Mouse (Mus musculus) embryonic facial prominence, embryonic 13.5 days (tissue): ENCODE measurements around the gene Lgi1. TPM values are rescaled to one million over a fixed set of nuclear protein-coding genes. Genes with fewer than 3 reads are reported as not detected.

Source experiments
- ATAC-seq: fragments of 200-750 bp; cut with Nextera tagmentation; 2 replicates; pipeline ENCODE4 v1.8.0; 2017; ENCODE audit warnings: low read depth; ENCODE audit not compliant: insufficient number of reproducible peaks, insufficient read depth, low FRiP score, low TSS enrichment
- H3K27ac ChIP-seq: fragments of 300-500 bp; sonication (generic); 2 replicates; pipeline ENCODE4 v1.5.1; 2015; ENCODE audit warnings: moderate library complexity, mild to moderate bottlenecking, inconsistent platforms
- H3K27me3 ChIP-seq: fragments of 300-500 bp; sonication (generic); 2 replicates; pipeline ENCODE4 v1.6.1; 2015; ENCODE audit warnings: mild to moderate bottlenecking, inconsistent platforms
- H3K36me3 ChIP-seq: fragments of 300-500 bp; sonication (generic); 2 replicates; pipeline ENCODE4 v1.6.1; 2015; ENCODE audit warnings: mild to moderate bottlenecking, inconsistent platforms
- H3K4me1 ChIP-seq: fragments of 300-500 bp; sonication (generic); 2 replicates; pipeline ENCODE4 v1.6.1; 2015; ENCODE audit warnings: inconsistent platforms
- H3K4me2 ChIP-seq: fragments of 300-500 bp; sonication (generic); 2 replicates; pipeline ENCODE4 v1.6.1; 2015; ENCODE audit warnings: moderate library complexity, mild to moderate bottlenecking, inconsistent platforms
- H3K4me3 ChIP-seq: fragments of 300-500 bp; sonication (generic); 2 replicates; pipeline ENCODE4 v1.5.1; 2015; ENCODE audit warnings: mild to moderate bottlenecking, inconsistent platforms
- H3K9ac ChIP-seq: fragments of 300-500 bp; sonication (generic); 2 replicates; pipeline ENCODE4 v1.6.1; 2015; ENCODE audit warnings: mild to moderate bottlenecking, inconsistent platforms
- H3K9me3 ChIP-seq: fragments of 300-500 bp; sonication (generic); 2 replicates; pipeline ENCODE4 v1.6.1; 2016; ENCODE audit warnings: inconsistent platforms
- WGBS: fragments of 180-500 bp; shearing (Covaris S2); methylation state at CpG from one replicate; pipeline ENCODE4 v1.1.7; 2015; ENCODE audit warnings: mixed read lengths; 5-methylcytosine and 5-hydroxymethylcytosine counted together
- polyA plus RNA-seq: library from polyadenylated mRNA; unstranded; fragments of >200 nt; fragmentation: Nextera tagmentation; extraction: Ambion mirVana; gene quantifications from 2 replicates; pipeline ENCODE4 v1.2.1, GENCODE M21; 2015

The Lgi1 gene
- polyA plus RNA-seq, 1 experiment from 2014 or later, result 0.77 TPM

DNA sequence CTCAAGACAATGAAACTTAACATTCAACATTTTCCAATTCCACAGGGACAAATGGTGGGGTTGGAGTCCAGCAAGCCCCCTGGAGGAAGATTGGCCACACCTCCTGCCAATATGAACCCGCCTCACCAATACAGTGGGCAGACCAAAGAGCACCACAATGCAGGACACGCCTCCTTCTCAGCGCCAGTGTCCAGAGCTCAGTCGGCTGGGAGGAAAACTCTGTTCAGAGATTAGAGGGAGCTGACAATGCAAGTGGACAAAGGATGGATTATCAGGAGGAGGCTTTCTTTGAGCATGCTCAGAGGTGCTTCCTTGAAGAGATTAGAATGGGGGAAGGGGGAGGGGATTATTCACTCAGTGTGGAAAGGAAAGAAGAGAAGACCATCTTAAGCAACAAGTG lies 62.7 kb downstream of the Lgi1 start:
- no peak for ATAC-seq
- Histone ChIP-seq H3K4me1 (no peaks in the 10 kb centered on the region), H3K4me2 (no peak overlapping the region), H3K9me3 (no peaks in the 10 kb centered on the region), H3K9ac (no peak overlapping the region), H3K36me3 (no peaks in the 10 kb centered on the region), H3K27ac (no peak overlapping the region), H3K4me3 (no peak overlapping the region), H3K27me3 (no peaks in the 10 kb centered on the region)
- 62% methylated on average over 4 of the region's 4 CpGs for WGBS

DNA sequence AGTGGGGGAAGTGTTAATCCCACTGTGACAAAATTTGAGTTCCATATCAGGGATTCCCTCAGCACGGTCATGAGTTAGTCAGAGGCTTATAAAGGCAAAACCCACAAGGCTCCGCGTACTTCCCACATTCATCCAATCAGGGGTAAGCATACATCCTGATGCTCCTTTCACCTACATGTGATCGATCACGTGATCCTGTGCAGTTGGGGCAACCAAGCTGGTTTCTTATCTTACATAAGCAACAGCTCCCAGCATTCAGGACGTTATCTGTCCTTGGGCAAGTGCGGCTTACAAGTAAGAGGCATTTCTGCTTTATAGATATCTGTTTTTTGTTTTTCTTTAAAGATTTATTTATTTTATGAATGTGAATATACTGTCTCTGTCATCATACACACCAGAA lies 63.7 kb downstream of the Lgi1 start:
- H3K9ac ChIP-seq, result no peak overlapping the region
- H3K9me3 ChIP-seq, result no peaks in the 10 kb centered on the region
- no peaks in the 10 kb centered on the region for H3K27me3 ChIP-seq
- WGBS, result 92% methylated on average over 7 of the region's 7 CpGs
- no peak overlapping the region for H3K4me3 ChIP-seq
- H3K27ac ChIP-seq, result no peak overlapping the region
- H3K4me1 ChIP-seq, result no peaks in the 10 kb centered on the region
- ATAC-seq, result no peak
- H3K36me3 ChIP-seq, result no peaks in the 10 kb centered on the region
- H3K4me2 ChIP-seq, result no peak overlapping the region

DNA sequence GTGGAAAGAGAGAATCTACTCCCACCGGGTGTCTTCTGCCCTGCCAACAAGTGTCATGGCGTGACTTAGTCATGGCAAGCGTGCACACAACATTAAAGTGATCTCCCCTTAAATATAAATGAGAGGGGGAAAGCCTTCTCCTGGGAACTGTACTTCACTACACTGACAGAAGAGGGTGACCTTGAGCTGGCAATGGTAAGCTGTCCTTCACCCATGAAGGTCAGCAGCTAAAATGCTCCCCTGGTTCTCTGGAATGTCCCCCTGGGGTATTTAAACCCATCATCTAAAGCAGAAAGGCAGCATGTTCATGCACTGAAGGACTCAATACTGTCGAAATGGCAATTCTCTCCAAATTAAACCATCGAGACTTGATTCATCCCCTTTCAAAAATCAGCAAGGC lies 64.9 kb downstream of the Lgi1 start:
- Histone ChIP-seq H3K9ac (no peak overlapping the region), H3K27ac (no peak overlapping the region), H3K4me3 (no peak overlapping the region), H3K4me1 (no peaks in the 10 kb centered on the region), H3K4me2 (no peak overlapping the region), H3K36me3 (no peaks in the 10 kb centered on the region), H3K9me3 (no peaks in the 10 kb centered on the region), H3K27me3 (no peaks in the 10 kb centered on the region)
- WGBS, result 85% methylated on average over 5 of the region's 5 CpGs
- ATAC-seq, result no peak

DNA sequence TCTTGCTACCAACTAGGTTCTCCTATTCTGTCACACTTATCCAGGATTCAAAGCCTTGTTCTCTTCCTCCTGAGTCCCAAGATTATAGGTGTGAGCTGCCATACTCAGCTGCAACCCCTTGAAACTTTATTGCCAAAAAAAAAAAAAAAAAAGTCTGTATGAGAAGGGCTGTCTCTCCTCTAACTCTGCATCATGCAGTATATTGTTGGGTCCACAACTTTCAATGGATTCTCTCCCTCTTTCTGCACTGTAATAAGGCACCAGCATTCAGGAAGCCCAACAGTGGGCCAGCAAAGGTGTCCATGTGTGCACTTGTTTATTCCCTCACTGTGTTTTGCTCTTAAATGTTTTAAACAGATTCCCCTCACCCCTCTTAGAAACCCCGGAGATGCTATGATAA lies 66.7 kb downstream of the Lgi1 start:
- no peaks in the 10 kb centered on the region for H3K36me3 ChIP-seq
- no peaks in the 10 kb centered on the region for H3K9me3 ChIP-seq
- H3K4me1 ChIP-seq, result no peaks in the 10 kb centered on the region
- no peak overlapping the region for H3K4me3 ChIP-seq
- no peak overlapping the region for H3K27ac ChIP-seq
- no peak overlapping the region for H3K4me2 ChIP-seq
- no peaks in the 10 kb centered on the region for H3K27me3 ChIP-seq
- ATAC-seq, result no peak
- H3K9ac ChIP-seq, result no peak overlapping the region
- WGBS, result 82% methylated on average over 1 of the region's 1 CpGs

DNA sequence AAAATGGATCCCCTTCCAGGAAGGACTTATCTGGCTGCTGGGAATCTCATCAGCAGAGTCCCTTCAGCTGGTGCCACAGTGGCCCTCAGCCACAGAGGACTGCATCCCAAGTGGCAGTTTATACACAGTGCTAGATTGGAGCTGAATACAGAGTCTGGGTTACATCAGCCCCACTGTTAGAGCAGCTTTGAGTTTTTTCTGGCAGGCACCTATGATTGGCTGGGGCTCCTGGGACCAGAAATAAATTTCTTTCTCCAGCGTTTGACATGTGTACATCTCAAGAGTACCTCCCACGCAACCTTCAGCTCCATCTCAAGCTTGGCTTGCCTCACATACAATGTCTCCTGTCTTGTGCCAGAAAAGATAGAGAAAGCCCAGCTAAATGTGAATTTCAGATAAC lies 67.9 kb downstream of the Lgi1 start:
- WGBS, result 75% methylated on average over 2 of the region's 2 CpGs

DNA sequence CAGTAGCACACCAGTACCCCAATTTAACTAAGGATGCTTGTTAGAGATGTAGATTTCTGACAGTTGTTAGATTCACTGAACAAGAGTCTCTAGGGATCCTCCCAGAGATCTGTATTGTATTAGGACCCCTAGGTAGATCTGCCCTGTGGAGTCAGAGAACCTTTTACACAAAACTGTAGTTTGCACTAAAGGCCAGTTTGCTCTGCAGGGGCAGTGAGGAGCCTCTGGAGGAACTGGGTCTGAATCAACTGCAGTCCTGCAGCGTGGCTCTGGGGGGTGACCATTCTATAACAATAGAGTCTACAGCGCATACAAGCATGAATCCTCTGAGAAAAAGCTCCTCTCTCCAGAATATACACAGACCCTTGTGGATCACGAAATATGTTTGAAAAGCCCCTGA lies 68.5 kb downstream of the Lgi1 start:
- Histone ChIP-seq H3K4me3 (no peak overlapping the region), H3K27me3 (no peaks in the 10 kb centered on the region), H3K4me2 (no peak overlapping the region), H3K27ac (no peak overlapping the region), H3K9me3 (no peaks in the 10 kb centered on the region), H3K9ac (no peak overlapping the region), H3K36me3 (no peaks in the 10 kb centered on the region), H3K4me1 (no peaks in the 10 kb centered on the region)
- WGBS, result 57% methylated on average over 3 of the region's 3 CpGs
- ATAC-seq, result no peak

More for the DNA sequence above, 67.9 kb downstream of the Lgi1 start:
- Histone ChIP-seq H3K9me3 (no peaks in the 10 kb centered on the region), H3K4me3 (no peak overlapping the region), H3K36me3 (no peaks in the 10 kb centered on the region), H3K4me2 (no peak overlapping the region), H3K9ac (no peak overlapping the region), H3K27ac (no peak overlapping the region), H3K27me3 (no peaks in the 10 kb centered on the region), H3K4me1 (no peaks in the 10 kb centered on the region)
- no peak for ATAC-seq

DNA sequence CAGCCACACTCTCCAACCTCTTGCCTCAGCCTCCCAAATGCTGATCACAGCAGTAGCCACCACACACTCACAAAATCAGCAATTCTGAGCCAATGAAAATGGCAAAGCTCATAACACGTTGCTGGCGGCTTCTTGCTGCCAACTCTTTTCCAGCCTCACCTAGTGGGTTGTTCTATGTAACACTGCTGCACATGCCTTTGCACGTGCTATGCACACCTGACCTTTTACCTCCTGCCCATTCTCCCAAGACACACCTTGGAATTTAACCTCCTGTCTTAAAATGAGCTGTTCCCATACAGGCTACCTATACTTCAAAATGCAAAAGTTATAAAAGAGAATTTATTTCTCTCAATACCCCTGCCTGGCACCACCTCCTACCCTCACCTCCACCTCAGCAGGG lies 72.2 kb downstream of the Lgi1 start:
- Histone ChIP-seq H3K4me2 (no peak overlapping the region), H3K36me3 (no peaks in the 10 kb centered on the region), H3K27ac (no peak overlapping the region), H3K9ac (no peak overlapping the region), H3K4me3 (no peak overlapping the region), H3K4me1 (no peaks in the 10 kb centered on the region), H3K9me3 (no peaks in the 10 kb centered on the region), H3K27me3 (no peaks in the 10 kb centered on the region)
- WGBS, result 82% methylated on average over 3 of the region's 3 CpGs
- ATAC-seq, result no peak

DNA sequence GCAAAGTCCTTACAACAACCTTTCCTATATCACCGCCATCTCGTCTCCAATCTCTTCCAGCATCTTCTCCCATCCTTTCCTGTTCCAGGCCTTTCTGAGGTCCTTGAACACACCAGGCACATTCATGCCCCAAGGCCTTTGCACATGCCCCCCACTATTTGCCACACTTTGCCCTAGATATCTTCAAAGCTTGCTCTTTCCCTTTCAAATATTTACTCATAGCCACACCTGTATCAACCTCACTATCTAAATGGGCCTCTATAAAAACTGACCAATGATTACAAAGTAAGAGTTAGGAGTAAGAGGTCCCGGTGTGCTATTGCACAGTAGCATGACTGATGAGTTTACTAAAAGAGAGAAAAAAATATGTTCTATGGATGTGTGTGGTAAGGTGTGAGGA lies 73.0 kb downstream of the Lgi1 start:
- Histone ChIP-seq H3K9me3 (no peaks in the 10 kb centered on the region), H3K27me3 (no peaks in the 10 kb centered on the region), H3K36me3 (no peaks in the 10 kb centered on the region), H3K9ac (no peak overlapping the region), H3K4me2 (no peak overlapping the region), H3K4me1 (no peaks in the 10 kb centered on the region), H3K4me3 (no peak overlapping the region), H3K27ac (no peak overlapping the region)
- no peak for ATAC-seq
- 95% methylated on average over 3 of the region's 3 CpGs for WGBS

DNA sequence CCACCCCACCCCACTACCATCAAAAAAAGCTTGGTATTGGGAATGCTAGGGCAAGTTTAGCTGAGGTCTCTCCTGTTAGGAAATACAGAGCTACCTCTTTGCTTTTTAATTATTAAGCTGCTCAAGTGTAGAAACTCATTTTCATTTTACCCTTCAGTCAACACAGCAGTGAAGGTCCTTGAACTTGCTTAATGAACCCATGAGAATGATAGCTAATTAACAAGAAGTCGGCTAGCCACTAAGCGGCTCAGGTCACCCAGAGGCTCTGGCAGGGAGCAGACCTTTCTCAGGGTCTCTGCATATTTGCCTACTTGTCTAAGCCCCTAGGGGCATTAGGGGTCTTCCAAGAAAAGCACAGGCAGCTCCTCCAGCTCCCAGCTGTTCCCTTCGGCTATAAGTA lies 75.4 kb downstream of the Lgi1 start:
- WGBS, result 69% methylated on average over 3 of the region's 3 CpGs

DNA sequence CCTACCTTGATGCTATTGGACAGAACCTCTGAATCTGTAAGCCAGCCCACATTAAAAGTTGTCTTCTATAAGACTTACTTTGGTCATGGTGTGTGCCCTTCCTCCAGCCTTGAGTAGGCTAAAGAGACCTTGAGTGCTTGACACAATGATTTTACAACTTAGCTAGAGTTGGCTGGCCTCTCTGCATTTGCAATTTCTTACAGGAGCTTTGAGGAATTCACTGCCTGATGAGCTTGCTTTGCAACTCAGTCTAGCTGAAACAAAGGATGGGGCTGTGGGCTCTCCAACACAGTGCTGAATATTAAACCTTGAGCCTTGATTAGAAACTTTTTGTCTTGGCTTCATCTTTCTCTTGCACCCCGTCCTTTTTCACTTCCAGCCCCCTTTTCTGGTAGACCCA lies 78.9 kb downstream of the Lgi1 start:
- 70% methylated on average over 1 of the region's 1 CpGs for WGBS
- no peak for ATAC-seq
- Histone ChIP-seq H3K27ac (no peak overlapping the region), H3K4me1 (0 out of 2 replicates have a peak, but pooled peaks cover under 1% of the 10 kb centered on the region), H3K27me3 (no peaks in the 10 kb centered on the region), H3K4me2 (no peak overlapping the region), H3K36me3 (no peaks in the 10 kb centered on the region), H3K4me3 (no peak overlapping the region), H3K9me3 (peaks cover 4% of the 10 kb centered on the region; the same call in 1 of the 2 replicates), H3K9ac (no peak overlapping the region)

More for the DNA sequence above, 75.4 kb downstream of the Lgi1 start:
- no peaks in the 10 kb centered on the region for H3K36me3 ChIP-seq
- no peaks in the 10 kb centered on the region for H3K9me3 ChIP-seq
- no peaks in the 10 kb centered on the region for H3K27me3 ChIP-seq
- no peak overlapping the region for H3K27ac ChIP-seq
- no peak overlapping the region for H3K9ac ChIP-seq
- H3K4me2 ChIP-seq, result no peak overlapping the region
- no peak overlapping the region for H3K4me3 ChIP-seq
- no peaks in the 10 kb centered on the region for H3K4me1 ChIP-seq
- no peak for ATAC-seq

DNA sequence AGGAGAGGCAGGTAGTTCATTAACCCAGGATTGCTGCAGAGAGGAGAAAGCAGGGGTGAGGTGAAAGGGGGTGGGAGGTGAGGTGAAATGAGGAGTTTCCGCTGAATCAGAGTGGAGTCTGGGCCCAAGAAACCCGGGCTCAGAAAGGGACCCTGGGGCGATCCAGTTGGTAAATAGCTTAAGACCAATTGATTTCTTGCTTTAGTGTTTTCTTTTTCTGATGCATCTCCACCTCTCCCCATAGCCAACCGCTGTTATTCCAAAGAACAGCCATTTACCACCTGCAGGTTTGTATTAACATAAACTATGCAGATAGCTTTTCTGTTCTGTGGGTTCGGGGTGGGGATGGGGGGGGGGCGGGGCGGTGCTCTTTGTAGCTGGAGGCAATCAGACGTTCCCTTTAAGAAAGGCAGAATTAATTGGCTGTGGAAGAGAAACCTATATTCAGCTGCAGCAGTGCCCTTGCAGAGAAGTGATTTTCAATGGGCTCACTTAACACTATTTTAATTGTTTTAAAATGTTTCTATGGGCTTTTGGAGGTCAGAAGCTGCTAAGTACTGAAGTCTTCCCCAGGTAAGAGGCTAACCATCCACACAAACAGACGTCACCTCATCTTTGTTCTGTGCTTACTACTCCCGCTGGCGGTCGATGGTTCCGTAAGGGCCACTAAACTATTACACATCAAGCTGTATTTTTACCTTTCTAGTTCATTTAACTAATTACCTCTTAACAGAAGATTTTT lies 84.1 kb downstream of the Lgi1 start:
- 38% methylated on average over 13 of the region's 13 CpGs for WGBS
- H3K27ac ChIP-seq, result no peak overlapping the region
- 0 out of 2 replicates have a peak, but pooled peaks cover 4% of the 10 kb centered on the region for H3K4me1 ChIP-seq
- H3K27me3 ChIP-seq, result no peaks in the 10 kb centered on the region
- H3K9ac ChIP-seq, result no peak overlapping the region
- no peak overlapping the region for H3K4me2 ChIP-seq
- no peaks in the 10 kb centered on the region for H3K36me3 ChIP-seq
- no peak for ATAC-seq
- H3K4me3 ChIP-seq, result no peak overlapping the region
- H3K9me3 ChIP-seq, result peaks cover 4% of the 10 kb centered on the region; the same call in 1 of the 2 replicates

DNA sequence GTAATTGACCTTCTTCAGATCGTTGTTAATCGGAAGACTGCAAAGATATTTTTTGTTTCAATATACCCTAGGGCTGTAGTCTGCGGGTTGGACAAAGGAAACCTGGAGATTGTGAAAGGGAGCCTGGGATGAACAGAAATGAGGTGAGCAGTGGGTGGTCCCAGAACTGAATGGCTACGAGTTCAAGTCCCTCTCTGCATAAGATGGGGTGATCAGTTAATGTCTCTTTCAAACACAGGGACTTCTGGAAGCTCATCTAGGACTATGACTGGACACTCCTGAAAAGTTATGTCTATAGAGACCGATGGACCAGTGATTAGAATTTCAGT lies 84.6 kb downstream of the Lgi1 start:
- 74% methylated on average over 5 of the region's 5 CpGs for whole genome bisulfite sequencing
- H3K9me3 ChIP-seq, result peaks cover 4% of the 10 kb centered on the region; the same call in 1 of the 2 replicates
- H3K27me3 ChIP-seq, result no peaks in the 10 kb centered on the region
- H3K36me3 ChIP-seq, result no peaks in the 10 kb centered on the region
- H3K4me2 ChIP-seq, result no peak overlapping the region
- ATAC-seq, result no peak
- 0 out of 2 replicates have a peak, but pooled peaks cover 4% of the 10 kb centered on the region for H3K4me1 ChIP-seq
- no peak overlapping the region for H3K27ac ChIP-seq
- no peak overlapping the region for H3K4me3 ChIP-seq
- no peak overlapping the region for H3K9ac ChIP-seq
